10 mouse cellular contexts compared by ENCODE assay signal in the genomic region with DNA sequence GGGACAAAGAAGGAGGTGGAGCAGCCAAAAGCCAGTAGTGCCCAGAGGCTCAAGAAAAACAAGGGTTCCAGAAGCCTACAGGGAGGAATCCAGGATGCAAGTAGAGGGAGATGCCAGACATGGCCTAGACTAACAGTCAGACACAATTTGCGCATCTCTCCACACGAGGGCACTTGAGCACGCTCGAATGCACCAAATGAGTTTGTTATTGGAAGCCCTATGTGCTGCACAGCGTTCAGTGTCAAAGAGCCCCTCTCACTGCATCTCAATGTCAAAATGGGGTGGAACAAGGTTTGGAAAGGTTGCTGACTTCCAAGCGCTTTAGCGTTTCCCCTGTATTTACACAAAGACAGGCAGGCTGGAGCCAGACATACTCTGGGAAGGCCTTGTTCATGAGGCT.
DNase-seq lines count a peak whose midpoint lies in the region; ATAC-seq and TF ChIP-seq lines count a peak whose summit lies in the region.
"Had no signal": no experiment of that assay in that cellular context is flagged by ENCODE, and none has a peak within 500 bp of the region (broad histone marks: within the 10 kb centered on the region; RNA-seq: fewer than 3 reads in every experiment).

No protein-coding gene starts in this region.

- H3K36me3 ChIP-seq in kidney, postnatal 0 days (ENCODE audit: insufficient read depth, low read length): no peaks in the 10 kb centered on the region
- H3K36me3 ChIP-seq in embryonic facial prominence, embryonic 10.5 days (replicated peaks): no peaks in the 10 kb centered on the region
- no peaks in the 10 kb centered on the region for H3K36me3 ChIP-seq in midbrain, embryonic 15.5 days (replicated peaks)
- no peaks in the 10 kb centered on the region for H3K36me3 ChIP-seq in liver, embryonic 12.5 days
- H3K36me3 ChIP-seq: heart, embryonic 13.5 days had no signal

- no peak overlapping the region for H3K4me2 ChIP-seq in kidney, postnatal 0 days (ENCODE audit: low read length)
- H3K4me2 ChIP-seq in midbrain, embryonic 15.5 days: no peak overlapping the region
- no peak overlapping the region for H3K4me2 ChIP-seq in liver, embryonic 12.5 days

- no peaks in the 10 kb centered on the region for H3K9me3 ChIP-seq in kidney, postnatal 0 days (replicated peaks; ENCODE audit: low read length)
- H3K9me3 ChIP-seq in embryonic facial prominence, embryonic 10.5 days: no peaks in the 10 kb centered on the region
- no peaks in the 10 kb centered on the region for H3K9me3 ChIP-seq in midbrain, embryonic 15.5 days
- H3K9me3 ChIP-seq in liver, embryonic 12.5 days (replicated peaks): no peaks in the 10 kb centered on the region
- H3K9me3 ChIP-seq: heart, embryonic 13.5 days; megakaryocyte, embryonic 14.5 days had no signal

- no peak for ATAC-seq in kidney, postnatal 0 days (replicated peaks; ENCODE audit: low FRiP score, low read depth)
- ATAC-seq in midbrain, embryonic 15.5 days (replicated peaks): peak; percentile 76
- ATAC-seq in liver, embryonic 12.5 days: no peak

- no peaks in the 10 kb centered on the region for H3K4me1 ChIP-seq in kidney, postnatal 0 days (replicated peaks; ENCODE audit: insufficient read depth, low read length)
- H3K4me1 ChIP-seq in embryonic facial prominence, embryonic 10.5 days: peaks cover 17% of the 10 kb centered on the region
- peaks cover 20% of the 10 kb centered on the region for H3K4me1 ChIP-seq in midbrain, embryonic 15.5 days
- H3K4me1 ChIP-seq in liver, embryonic 12.5 days: no peaks in the 10 kb centered on the region
- H3K4me1 ChIP-seq: heart, embryonic 13.5 days; megakaryocyte, embryonic 14.5 days had no signal

- 20% methylated on average over 7 of the region's 7 CpGs for WGBS in kidney, postnatal 0 days
- WGBS in embryonic facial prominence, embryonic 10.5 days: 19% methylated on average over 7 of the region's 7 CpGs
- 18% methylated on average over 7 of the region's 7 CpGs for WGBS in midbrain, embryonic 15.5 days
- WGBS in liver, embryonic 12.5 days (ENCODE audit: insufficient replicate concordance): 29% methylated on average over 7 of the region's 7 CpGs

- H3K9ac ChIP-seq in kidney, postnatal 0 days (ENCODE audit: low read depth, low read length): no peak overlapping the region
- no peak overlapping the region for H3K9ac ChIP-seq in midbrain, embryonic 15.5 days
- H3K9ac ChIP-seq in liver, embryonic 12.5 days: no peak overlapping the region
- H3K9ac ChIP-seq: heart, embryonic 13.5 days had no signal

- peaks cover 5% of the 10 kb centered on the region; the same call in 1 of the 2 replicates for H3K27me3 ChIP-seq in kidney, postnatal 0 days (ENCODE audit: insufficient read depth, low read length)
- H3K27me3 ChIP-seq in embryonic facial prominence, embryonic 10.5 days (replicated peaks; ENCODE audit: low read depth, poor library complexity, severe bottlenecking): peaks cover 47% of the 10 kb centered on the region
- H3K27me3 ChIP-seq in midbrain, embryonic 15.5 days (replicated peaks): no peaks in the 10 kb centered on the region
- H3K27me3 ChIP-seq in liver, embryonic 12.5 days (replicated peaks): peaks cover 36% of the 10 kb centered on the region

- no peak overlapping the region for H3K4me3 ChIP-seq in kidney, postnatal 0 days (replicated peaks; ENCODE audit: low read depth, low read length)
- no peak overlapping the region for H3K4me3 ChIP-seq in embryonic facial prominence, embryonic 10.5 days
- no peak overlapping the region for H3K4me3 ChIP-seq in midbrain, embryonic 15.5 days
- no peak overlapping the region for H3K4me3 ChIP-seq in liver, embryonic 12.5 days
- H3K4me3 ChIP-seq: megakaryocyte, embryonic 14.5 days had no signal

- H3K27ac ChIP-seq in kidney, postnatal 0 days: no peak overlapping the region
- no peak overlapping the region for H3K27ac ChIP-seq in embryonic facial prominence, embryonic 10.5 days (replicated peaks)
- peak overlapping the region; percentile 77; the same call in 1 of the 2 replicates for H3K27ac ChIP-seq in midbrain, embryonic 15.5 days
- H3K27ac ChIP-seq in liver, embryonic 12.5 days: no peak overlapping the region
- H3K27ac ChIP-seq: heart, embryonic 13.5 days had no signal

- DNase-seq in kidney, postnatal 0 days (ENCODE audit: low spot score): peak; percentile 12
- no peak for DNase-seq in kidney, postnatal 14 days
- DNase-seq in embryonic facial prominence, embryonic 10.5 days (ENCODE audit: low spot score): peak; percentile 40
- peak; percentile 76 to 90 for DNase-seq in layer of hippocampus, adult 18-20 months (ENCODE audit: low spot score in 2 of 2)
- DNase-seq in T-cell, adult 2 months (ENCODE audit: low spot score): no peak
- no peak for DNase-seq in spleen, postnatal 10 days (ENCODE audit: low spot score in 2 of 2)

- TF ChIP-seq CTCF in kidney, postnatal 0 days (IDR thresholded peaks at IDR 0.05; ENCODE audit: low read depth): peak; percentile 55

Comparison
In these comparisons a context has a peak if more than half of its experiments do, and no peak if none do; other contexts are left out.
1. DNase-seq: peak in kidney, postnatal 0 days (single experiment), embryonic facial prominence, embryonic 10.5 days (single experiment) and layer of hippocampus, adult 18-20 months (2 of 2); none in kidney, postnatal 14 days (single experiment), T-cell, adult 2 months (single experiment) and spleen, postnatal 10 days (0 of 2).